Mouse (Mus musculus) right cerebral cortex, postnatal 4 days (tissue): Measurements from ENCODE around the gene Slc7a11.

Experiments used
- DNase-seq: peaks from one replicate; pipeline ENCODE4 v3.0.0-alpha.2; 2022

Gene Slc7a11

DNA sequence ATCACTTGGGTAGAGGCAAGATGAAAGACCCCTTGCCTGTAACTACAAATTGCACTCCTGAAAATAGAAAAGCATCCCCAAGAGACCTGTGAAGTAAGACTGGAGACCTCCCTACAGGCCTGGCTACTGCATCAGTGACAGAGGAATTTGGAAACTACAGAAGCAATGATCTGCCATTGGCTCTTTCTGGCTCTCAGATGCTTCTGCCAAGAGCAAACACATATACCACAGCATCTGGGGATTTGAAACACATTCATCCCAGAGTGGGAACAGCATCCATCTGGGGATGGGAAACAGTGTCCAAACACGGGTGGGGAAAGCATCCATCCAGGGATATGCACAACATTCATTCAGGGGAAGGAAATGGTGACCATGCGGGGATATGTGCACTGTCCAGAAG, 313.1 kb downstream of the Slc7a11 start:
- no peak for DNase-seq

DNA sequence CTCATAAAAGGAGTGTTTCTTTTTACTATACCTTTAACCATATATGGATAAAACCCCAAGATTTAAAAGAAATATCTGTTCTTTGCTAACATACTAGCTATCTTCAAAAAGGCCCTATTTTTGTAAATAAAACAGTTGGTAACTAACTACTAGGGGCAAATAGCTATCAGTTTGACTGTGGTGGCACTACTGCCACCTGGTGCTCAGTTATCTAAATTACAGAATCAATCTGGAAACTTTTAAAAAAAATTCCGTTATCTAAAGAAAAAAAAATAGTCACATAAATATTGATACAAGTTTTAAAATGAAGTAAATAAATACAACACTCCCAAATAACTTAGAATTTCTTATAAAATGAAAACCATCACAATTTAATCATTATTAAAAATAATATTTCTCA, 322.4 kb downstream of the Slc7a11 start:
- no peak for DNase-seq

DNA sequence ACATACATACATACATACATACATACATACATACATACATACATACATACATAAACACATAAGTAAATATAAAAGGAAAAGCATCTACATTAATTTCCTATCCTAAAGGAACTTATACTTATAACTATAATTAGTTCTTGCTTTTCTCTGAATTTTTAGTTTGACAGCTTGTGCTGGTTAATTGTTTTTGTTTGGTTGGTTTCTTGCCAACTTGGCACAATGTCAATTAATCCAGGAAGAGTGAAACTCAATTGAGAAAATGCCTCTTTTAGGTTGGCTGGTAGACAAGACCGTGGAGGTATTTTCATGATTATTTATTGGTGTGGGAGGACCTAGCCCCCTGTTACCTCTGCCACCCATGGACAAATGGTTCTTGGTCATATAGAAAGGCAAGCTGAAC, 327.1 kb downstream of the Slc7a11 start:
- DNase-seq = no peak

DNA sequence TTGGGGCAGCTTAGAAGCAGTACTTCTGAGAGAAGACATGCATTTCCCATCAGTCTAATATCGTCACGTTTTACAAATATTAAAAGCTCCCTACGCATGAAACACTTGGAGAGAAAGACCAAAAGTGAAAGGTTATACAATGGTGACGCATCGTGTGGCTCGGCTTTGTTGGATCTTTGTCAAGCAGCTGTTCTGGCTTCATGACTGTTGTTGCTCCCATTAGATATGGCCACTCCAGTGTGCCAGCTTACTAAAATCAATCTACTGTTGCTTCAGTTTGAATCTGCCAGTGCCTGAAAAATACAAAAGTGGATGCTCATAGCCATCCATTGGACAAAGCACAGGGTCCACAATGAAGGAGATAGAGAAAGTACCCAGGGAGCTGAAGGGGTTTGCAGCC, 337.9 kb downstream of the Slc7a11 start:
- DNase-seq = no peak

DNA sequence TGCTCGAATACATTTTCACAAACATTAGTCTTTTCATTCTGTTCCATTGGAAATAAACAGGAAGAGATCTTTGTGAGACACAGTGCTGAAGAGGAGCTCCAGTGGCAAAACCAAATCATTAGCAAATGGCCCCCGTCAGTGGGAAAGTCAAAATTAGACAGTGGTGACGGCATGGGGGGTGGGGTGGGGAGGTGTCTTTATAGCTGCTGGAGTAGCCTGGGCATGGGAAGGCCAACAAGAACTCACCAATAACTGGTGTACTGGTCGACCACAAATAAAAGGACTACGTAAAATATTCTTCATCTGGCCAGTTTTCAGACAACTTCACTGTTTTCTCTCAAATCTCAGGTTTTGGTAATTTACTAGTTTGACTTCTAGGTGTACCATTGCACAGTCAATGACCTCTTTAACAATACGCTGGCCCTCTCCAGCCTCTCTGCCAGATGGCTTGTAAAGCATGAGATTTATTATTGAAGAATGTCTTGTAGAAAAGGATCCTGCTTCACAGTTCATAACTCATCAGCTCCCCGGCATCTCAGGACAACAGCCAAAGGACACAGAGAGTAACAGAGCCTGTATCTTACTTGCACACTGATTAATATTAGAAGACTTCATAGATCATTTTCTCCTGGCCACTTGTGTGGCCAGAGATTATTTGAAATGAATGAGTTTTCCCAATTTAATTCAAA, 348.9 kb downstream of the Slc7a11 start:
- DNase-seq = no peak

DNA sequence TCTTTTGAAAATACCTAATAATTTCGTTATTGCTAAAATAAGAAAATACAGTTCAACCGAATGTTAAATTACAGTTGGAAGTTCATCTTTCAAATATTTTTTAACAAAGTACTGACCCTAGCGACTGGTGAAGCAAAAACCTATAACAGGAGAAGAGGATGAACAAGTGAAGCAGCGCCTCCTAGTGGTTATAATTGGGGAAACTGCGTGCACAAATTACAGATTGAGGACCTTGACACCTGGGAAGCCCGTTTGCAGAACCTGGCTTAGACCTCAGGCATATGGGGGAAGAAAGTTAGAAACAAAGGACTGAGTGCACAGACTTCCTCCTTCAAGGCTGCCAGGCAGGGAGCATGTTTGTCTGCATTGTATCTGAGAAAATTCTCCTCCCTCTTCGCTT, 366.4 kb downstream of the Slc7a11 start:
- DNase-seq = peak; percentile 54

DNA sequence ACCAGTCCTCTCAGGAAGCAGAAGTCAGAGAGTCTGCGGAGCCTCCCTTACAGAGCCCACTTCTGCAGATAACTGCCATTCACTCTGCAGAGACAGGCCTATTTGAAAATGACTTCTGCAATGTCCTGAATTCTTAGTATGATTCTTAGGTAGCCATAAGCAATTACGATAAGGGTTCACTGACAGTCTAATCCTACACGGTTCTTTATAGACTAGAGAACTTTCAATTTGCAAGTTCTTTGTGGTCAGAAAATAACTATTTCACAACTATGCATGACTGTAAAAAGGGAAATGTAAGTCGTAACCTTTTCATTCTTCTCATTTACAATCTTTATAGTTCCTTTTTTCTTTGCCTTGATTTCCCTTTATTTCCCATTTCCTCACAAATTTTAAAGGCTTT, 380.0 kb downstream of the Slc7a11 start:
- no peak for DNase-seq

DNA sequence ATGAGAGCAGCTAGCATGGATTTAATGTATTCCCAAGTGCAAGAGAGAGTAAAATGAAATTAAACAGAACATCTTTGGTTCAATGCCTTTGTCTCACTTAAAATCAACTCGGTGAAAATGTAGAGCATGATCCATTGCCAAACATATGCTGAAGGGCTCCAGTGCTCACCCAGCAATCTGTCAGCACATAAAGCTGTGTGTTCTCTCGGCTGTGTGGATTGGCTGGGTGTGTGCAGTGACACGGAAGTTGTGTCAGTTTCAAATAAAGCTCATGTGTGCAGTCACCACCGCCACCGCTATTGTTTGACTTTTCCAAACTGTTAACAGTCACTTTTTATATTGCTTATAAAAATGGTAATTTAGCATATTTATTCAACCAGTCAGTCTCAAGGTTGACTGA, 398.7 kb downstream of the Slc7a11 start:
- DNase-seq = no peak

DNA sequence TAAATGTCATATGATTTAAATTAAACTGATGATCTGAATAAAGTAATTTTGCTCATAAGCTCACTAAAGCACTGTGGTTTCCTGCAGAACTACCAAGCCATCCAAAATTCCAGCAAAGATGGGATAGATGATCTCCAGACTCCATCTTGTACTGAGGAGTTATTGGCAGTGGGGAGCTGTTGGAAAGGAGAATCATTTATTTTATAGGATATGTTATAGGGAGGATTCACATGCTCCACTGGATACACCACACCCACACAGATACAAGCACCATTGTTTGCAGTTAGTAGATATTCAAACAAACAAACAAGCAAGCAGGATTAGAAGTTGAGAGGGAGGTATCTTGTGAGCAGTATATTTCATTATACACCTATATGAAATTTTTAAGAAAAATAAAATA, 399.3 kb downstream of the Slc7a11 start:
- no peak for DNase-seq

DNA sequence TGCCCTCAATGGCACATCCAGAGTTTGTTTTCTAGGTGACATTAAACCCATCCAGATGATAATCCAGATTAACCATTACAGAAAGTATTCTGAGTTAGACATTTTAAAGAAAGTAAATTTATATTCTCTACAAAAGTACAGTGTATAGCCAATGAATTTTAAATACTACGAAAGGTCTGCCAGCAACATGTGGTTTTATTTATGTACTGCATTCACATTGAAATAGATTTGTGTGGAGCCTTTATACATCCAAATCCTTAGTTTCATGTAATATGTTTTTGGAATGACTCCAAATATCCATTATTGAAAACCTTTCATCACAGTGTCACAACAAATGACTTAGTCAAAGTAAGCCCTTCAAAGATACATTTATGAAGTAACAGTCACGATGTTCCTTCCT, 402.3 kb downstream of the Slc7a11 start:
- DNase-seq = no peak

DNA sequence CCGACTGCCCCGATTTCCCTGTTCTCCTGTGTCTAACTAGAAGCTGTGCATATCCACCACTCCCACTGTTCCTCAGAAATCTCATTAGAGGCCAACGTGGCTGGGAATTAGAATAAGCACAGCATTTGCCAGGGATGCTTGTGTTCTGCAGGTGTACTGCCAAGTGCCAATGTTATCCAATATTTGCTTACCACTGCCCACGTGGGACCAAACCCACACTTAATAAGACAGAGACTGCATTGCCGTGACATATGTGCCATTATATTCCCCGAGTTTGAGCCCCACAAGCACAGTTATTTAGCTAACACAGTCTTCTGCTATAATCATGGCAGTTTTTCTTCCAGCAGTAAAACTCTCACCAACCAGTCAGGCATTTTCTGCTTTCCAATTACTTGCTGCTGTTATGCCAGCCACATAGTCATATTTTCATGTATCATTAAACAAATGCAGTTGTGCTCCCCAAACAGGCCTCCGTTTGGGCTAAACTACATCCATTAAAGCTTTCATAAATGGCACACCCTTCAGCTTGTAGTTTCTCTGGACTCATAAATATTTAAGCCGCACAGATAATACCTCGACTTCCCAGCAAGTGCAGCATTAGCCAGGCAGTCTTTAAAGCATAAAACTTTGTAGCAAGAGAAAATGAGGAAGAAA, 407.4 kb downstream of the Slc7a11 start:
- DNase-seq = no peak

DNA sequence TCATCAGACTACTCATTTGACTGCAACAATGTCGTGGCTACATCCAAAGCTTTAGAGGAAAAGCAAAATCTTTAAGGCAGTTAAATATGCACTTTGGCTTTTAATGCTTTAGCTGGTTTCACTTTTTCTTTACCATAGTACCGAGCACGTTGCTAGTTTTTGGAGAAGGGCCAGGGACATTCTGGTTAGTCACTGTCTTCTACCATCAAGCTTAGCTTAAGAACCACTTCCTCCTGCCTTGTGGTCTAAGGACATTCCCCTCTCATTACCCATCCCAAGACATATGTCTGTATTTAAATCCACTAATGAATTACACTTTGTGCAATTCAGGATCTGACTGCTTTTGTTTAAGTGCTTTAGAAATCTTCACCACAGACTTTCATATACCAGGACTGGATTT, 410.1 kb downstream of the Slc7a11 start:
- no peak for DNase-seq

DNA sequence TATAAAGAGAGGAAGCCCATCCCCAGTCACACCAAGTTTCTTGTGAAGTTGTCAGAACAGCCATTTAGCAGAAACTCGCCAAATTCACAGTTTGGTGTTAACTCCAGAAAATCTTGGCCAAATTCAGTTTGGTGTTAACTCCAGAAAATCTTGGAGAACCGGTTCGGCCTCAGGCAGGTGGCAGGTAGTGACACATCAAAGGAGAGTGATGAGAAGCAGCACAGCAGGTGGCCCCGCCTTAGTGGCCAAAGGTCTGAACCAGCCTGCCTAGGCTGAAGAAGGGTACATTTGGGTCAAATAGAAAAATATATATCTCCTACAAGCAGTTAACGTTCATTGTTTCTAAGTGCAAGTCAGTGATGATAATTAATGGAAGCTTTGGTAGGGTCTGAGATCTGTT, 417.4 kb downstream of the Slc7a11 start:
- no peak for DNase-seq

DNA sequence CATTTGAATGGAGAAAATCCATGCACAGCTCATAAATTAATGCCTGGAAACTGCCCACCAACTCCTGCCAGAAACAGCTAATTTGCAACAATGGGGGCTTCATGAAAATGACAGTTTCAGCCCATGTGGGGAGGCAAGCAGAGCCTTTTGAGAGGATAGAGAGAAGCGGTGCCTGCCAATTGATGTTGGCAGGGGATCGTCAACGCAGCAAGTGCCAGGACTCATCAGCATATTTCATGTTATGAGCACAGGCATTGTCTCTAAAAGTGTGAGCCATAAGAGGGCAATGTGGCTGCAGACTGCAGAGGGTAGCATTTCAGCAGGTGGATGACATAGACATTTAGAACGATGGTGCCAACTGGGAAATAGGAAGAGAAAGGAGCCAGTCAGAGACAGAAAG, 429.0 kb downstream of the Slc7a11 start:
- DNase-seq = peak; percentile 56

DNA sequence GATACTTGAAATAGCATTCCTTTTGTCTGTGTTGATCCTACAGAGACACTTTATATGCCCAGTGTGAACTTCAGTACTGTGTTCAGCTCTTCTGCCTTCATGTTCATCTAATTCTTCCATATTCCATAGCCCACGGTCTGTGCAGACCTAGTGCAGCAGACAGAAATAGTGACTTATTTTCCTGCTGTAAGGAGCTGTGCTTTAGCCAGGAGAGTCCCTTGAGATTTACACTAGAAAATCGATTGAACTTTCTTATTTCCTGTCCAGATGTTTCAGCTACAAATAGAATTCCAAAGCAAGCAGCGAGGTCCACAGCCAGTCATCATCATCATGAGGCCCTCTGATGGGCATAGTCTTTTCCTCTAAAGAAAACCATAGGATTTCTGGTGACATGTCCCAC, 431.4 kb downstream of the Slc7a11 start:
- no peak for DNase-seq

DNA sequence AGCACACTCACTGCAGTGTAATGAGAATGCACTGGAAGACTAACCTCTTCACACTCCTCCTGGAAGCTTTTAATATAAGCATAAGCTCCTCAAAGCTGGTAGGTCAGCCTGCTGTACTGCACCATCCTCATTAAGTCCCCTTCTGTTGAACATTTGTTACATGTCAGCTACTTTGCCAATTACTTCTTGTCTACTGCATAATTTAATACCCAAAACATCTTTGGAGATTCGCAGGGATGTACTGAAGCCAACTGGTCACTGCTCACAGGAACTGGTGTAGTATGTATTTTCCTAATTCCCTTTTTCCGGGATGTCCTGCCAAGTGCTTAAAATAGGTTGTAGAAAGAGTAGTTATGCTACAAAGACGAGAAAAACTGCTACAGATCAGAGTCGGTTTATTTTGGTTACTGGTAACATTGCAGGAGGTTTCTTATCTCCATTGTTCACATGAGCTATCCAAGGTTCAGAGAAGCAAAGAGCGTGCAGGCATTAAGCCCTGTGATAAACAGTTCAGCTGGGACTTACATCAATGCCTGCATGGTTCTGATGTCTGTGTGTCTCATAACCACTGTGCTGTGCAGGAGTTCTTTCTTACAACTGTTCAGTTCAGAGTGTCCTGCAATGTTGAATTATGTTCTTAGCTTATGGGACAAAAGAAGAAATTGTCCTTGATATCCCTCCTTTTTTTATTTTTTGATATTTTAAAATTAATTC, 439.3 kb downstream of the Slc7a11 start:
- DNase-seq = no peak

DNA sequence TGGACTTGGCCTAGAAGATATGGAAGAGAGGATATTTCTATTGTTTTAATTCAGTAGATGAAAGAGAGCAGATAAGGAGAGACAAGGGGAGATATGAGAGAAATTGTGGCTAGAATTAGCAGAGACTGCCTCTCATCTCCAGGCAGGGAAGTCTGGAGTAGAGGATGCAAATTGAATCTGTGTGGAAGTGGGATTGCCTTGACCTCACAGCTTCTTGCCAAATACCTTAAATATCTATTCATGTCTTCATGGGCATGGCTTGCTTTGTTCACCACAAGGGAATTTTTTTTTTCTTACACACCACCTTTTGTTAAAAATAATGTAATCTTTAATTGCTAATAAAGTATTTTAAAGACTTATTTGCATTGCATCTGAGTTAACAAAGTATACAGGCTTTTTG, 441.3 kb downstream of the Slc7a11 start:
- no peak for DNase-seq

DNA sequence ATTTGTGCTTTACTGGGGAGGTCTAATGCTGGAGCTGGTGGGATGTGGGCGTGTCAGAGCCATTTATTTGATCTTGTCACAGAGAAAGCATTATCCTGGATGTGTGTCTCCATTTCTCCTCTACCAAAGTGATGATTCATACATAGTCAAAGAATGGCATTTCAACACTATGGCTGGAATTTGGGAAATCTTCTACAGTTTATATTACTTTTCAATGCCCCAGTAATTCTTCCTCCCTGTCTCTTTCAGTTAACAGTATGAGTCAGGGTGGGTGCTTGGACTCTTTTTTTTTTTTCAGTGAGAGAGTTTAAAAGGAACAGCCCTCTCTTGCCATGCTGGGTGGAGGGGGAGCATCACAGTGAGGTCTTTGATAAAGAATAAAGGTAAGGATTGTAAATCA, 441.8 kb downstream of the Slc7a11 start:
- DNase-seq = no peak

DNA sequence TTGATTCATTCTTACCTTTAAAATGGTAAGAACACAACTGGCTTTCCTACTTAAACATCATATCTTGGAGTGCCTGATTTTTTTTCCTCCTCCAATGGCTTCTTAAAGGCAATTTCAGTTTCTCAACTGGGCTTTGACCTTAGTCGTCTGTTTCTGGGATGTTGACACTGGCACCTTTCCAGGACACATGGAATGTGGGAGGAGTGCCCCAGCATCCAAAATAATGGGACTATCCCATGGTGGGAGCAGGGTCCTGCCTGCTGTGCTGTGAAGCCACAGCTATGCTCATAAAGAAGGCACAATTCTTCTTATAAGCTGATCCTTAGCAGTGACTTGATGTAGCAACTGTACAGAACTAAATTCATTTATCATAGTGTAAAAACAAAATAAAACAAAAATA, 450.5 kb downstream of the Slc7a11 start:
- no peak for DNase-seq

DNA sequence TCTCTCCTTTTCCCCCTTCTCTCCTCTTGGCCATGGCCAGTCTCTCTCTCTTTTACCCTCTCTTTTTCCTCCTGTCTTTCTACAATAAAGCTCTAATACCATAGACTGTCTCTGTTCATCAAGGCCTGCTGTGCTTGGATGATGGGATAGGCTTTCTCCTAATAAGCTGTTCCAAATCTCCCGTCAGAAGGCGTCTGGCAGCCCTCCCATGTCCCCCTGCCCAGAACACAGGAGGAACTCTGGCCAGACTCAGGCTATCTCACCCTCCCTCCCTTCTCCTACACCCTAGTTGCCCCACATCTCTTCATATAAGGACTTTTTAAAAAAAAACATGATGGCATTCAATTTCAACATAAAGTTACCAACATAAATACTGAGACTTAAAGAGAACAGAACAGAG, 456.2 kb downstream of the Slc7a11 start:
- no peak for DNase-seq

DNA sequence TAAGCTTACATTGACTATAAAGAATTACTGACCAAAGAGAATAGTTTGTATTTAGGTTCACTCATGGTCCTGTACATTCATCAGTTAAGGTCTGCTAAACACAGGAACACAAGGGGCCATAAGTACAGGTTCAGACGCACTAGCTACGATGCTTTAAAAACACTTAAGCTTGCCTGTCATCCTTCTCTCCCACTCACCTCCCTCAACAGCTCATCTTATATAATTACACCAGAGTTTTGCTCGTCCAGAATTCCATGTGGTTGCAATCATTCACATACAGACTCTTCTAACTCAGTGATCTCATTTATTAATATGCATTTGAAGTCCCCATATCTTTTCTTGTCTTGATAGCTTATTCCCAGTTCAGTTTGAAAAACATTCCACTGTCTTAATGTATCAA, 458.6 kb downstream of the Slc7a11 start:
- no peak for DNase-seq

DNA sequence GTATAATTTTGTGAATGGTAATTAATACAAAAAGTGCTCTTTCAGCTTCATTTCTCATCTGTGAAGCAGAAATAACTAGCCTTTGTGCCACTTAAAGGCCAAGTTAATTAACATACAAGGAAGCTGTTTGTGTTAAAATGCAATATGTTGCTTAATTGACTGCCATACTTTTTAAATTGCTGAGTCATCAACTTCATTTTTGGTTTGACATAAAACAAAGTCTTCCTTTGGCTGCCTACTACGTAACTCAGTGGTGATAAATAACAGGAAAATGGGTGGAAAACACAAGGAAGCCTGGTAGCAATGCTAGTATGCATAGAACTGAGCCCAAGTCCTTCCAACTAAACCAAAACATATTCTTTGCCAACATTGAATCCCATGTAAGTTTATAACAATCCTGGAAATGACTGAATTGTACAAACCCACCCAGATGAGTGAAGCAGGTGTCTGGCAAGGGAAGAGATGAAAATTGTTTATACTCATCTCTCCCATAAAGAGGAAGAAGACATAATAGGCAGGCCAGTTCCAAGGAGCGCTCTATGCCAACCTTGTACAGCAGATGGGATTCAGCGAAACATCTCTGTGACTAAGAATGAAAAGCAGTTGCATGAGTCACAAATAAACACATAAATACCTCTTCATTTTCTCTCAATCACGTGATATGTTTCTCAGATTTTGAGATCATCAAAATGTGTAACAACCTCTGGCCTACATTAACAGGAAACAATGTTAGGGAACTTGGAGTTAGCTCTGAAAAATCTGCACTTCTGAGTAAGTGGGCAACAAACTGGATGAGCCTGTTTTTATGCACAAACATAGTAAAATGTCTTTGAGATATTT, 459.8 kb downstream of the Slc7a11 start:
- DNase-seq = no peak

DNA sequence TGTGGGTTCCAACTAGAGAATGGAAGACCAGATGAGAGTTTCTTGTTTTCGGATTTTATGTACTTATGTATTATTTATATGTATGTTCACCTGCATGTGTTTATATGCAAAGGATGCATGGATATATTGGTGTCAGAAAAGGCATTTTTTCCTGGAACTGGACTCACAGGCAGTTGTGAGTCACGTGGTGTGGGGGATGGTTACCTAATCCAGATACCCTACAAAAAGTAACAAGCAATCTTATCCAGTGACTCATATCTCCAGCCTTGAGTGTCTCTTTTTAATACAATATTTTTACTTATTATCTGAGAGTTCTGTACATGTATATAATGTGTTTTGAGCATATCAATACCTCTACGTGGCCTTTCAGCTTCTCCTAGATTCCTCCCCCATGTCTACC, 469.4 kb downstream of the Slc7a11 start:
- DNase-seq = no peak

DNA sequence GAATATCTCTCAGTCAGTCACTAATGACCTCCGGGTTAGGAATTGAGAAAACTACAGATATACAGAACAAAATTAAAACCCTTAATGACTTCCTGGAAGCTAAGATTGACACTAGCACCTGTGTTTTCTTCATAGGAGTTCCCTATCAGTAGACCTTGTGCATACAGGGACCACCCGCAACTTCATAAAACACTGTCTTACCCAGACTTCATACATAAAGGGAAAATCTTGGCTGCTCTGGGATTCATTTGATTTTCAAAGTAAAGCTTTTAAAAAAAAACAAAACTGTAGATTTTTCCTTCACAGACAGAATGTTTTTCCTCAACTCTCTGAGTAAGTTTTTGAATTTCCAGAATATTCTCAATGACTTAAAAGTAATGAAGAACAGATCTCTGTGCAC, 477.8 kb downstream of the Slc7a11 start:
- no peak for DNase-seq
